Comparison of ENCODE assay signal across 8 mouse cellular contexts in genomic region chr5:41844147-41844529, GRCm38 (mm10). TPM values are rescaled to one million over a fixed set of nuclear protein-coding genes. Genes with fewer than 3 reads are reported as not detected.
DNase-seq lines count a peak whose midpoint lies in the region; ATAC-seq lines count a peak whose summit lies in the region.

Gene Bod1l (minus strand): TSS chr5:41844315.

- H3K4me3 ChIP-seq in hindbrain, embryonic 12.5 days, result peak within 1 kb of the TSS; percentile 98

- H3K36me3 ChIP-seq in hindbrain, embryonic 12.5 days, result no peaks in the 10 kb centered on the region

- H3K4me1 ChIP-seq in hindbrain, embryonic 12.5 days, result peaks cover 18% of the 10 kb centered on the region

- H3K27ac ChIP-seq in hindbrain, embryonic 12.5 days, result peak within 1 kb of the TSS; percentile 70

- H3K9me3 ChIP-seq in hindbrain, embryonic 12.5 days (replicated peaks), result no peaks in the 10 kb centered on the region

- H3K9ac ChIP-seq in hindbrain, embryonic 12.5 days, result peak within 1 kb of the TSS; percentile 95

- H3K27me3 ChIP-seq in hindbrain, embryonic 12.5 days, result no peaks in the 10 kb centered on the region

- under 1% methylated on average over 38 of the region's 38 CpGs for WGBS in hindbrain, embryonic 12.5 days

- DNase-seq in NIH3T3 (ENCODE audit: low read depth), result peak; percentile 98
- DNase-seq in cerebellum, postnatal 10 days, result peak; percentile 98
- DNase-seq in frontal cortex, postnatal 10 days (ENCODE audit: low spot score in 2 of 2), result peak; percentile 95 to 97
- peak; percentile 95 to 98 for DNase-seq in layer of hippocampus, postnatal 14 days (ENCODE audit: low spot score in 2 of 2)
- DNase-seq in lung, postnatal 14 days, result peak; percentile 96
- peak; percentile 87 for DNase-seq in retina, adult 2 months (ENCODE audit: low read depth, low spot score)
- peak; percentile 97 for DNase-seq in thymus, postnatal 36 days

- ATAC-seq in hindbrain, embryonic 12.5 days (ENCODE audit: low FRiP score), result peak; percentile 96

- peak within 1 kb of the TSS; percentile 85 for H3K4me2 ChIP-seq in hindbrain, embryonic 12.5 days (replicated peaks)

RNA-seq across cellular contexts. Expression of gene Bod1l, which starts in this region (rescaled TPM):
- polyA plus RNA-seq in hindbrain, embryonic 12.5 days (2016; fragmentation: Nextera tagmentation; extraction: Ambion mirVana), result 29.6 and 31.5 TPM in 2 replicates
- total RNA-seq in layer of hippocampus, postnatal 14 days (2021), result 10 to 100 TPM; 36.2 to 37.9 TPM

Comparison
In these comparisons a context has a peak if more than half of its experiments do, and no peak if none do; other contexts are left out.
1. Peak in every context shown above with its lines: DNase-seq, ATAC-seq, H3K4me3 ChIP-seq and H3K27ac ChIP-seq.